Mouse (Mus musculus): ENCODE measurements around the gene Xrra1.
"Not testable (repeated sequence)": the region's sequence is repeated elsewhere in the genome, so short reads cannot be mapped to it uniquely, and the experiment has no call there.

Gene Xrra1

DNA sequence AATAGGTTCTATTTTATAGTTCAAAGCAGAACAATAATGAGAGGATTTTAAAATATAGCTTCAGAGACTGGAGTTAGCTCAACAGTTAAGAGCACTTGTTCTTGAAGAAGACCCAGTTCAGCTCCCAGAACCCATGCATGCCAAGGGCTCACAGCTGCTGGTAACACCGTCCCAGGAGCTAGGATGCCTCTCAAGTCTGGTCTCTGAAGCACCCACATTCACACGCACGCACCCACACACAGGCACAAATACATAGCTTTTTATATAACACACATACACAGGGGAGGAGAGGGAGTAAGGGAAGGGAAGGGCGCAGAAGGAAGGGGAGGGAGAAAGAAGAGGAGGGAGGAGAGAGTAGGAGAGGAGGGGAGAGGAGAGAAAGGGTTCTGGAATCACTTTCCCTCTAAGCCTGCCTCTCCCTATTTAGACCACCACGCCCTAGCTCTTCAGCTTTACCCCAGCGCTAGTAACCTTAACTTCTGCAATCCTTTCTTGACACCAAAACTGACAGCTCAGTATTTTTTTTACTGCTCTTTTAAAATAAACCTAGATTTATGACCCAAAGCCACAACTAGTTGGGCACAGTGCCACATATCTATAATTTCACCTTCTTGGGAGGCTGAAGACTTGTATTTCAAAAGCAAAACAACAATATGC, 94.7 kb downstream of the Xrra1 start:
- DNase-seq (ENCODE audit: low read depth, low spot score), result no peak

DNA sequence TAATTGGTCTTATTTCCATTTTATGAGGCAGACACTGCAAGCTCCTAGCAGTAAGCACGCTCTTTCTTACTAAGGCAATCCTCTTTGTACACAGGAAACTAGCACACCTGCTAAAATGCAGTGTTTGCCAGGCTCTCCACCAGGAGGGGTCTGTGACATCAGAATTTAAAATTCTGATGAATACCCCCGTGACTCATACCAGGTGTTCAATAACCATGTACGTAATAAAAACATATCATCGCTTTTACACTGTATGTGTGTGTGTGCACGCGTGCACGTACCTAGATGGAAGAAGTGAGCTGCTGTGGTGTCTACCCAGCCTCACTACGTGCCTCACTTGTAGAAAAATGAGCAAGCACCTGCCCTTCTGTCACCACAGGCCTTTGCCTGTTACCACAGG, 95.3 kb downstream of the Xrra1 start:
- no peak for DNase-seq (ENCODE audit: low read depth, low spot score)

DNA sequence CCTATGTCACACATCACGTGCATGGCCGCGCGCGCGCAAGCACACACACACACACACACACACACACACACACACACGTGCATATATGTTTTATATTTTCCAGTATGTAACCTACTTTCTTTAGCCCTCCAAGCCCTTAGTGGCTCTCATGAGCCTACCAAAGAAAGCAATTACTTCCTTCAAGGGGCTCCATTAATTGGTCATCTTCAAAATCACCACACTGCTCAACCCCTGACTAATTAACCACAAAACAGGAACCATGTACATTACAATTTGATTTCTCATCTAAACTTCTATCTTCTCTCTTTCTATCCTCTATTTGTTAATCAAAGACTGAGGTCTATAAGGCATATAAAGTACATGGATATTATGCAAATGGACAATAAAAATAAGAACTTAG, 97.2 kb downstream of the Xrra1 start:
- DNase-seq (ENCODE audit: low read depth, low spot score), result peak; percentile 25

DNA sequence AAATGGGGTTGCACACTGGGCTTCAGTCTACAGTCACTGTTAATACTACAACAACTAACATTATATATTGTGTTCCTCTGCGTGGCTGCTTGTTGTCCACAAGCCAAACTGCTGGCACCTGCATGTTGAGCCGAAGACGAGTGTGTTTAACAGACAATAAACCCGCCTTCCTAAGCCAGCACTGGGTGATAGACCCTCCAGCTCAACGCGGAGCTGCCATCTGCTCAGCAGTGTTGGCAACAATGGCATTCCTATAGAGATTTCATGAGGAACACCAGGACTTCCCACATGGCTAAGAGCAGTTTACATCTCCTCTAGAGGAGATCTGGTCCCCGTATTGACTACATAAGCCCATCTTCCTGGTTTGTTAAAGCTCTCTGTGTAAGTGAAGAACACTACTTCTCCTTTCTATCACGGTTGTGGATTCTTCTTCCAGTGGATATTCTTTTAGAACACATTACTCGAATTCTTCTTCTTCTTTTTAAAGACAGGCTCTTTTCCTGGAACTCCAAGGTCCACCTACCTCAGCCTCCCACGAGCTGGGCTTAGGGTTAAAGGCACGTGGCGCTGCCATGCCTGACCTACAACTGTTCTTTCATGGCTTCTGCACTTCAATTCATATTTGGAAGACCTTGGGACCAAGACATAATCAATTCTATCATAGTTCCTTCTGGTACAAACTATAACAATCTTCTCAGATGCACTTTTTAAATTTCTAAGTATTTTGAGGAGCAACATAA, 98.5 kb downstream of the Xrra1 start:
- no peak for DNase-seq (ENCODE audit: low read depth, low spot score)

DNA sequence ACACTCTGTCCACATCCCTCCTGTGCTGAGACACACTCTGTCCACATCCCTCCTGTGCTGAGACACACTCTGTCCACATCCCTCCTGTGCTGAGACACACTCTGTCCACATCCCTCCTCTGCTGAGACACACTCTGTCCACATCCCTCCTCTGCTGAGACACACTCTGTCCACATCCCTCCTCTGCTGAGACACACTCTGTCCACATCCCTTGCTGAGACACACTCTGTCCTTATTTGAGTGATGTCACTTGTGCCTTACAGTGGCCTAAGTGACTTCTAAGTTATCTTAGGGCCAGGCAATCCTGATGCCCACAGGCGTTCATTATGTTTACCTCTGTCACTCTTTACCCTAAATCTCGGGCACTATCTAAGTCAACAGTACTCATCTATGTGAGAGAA, 101.7 kb downstream of the Xrra1 start:
- DNase-seq (ENCODE audit: low read depth, low spot score), result not testable (repeated sequence)

- DNase-seq (ENCODE audit: low read depth, low spot score), result no peak
These were observed 102.6 kb downstream of the Xrra1 start for GRCm38 (mm10) chr7:99961518-99961917.

GRCm38 (mm10) chr7:99962536-99963236, 103.8 kb downstream of the Xrra1 start:
- no peak for DNase-seq (ENCODE audit: low read depth, low spot score)

GRCm38 (mm10) chr7:99963237-99963860, 104.4 kb downstream of the Xrra1 start:
- DNase-seq (ENCODE audit: low read depth, low spot score), result no peak

- no peak for DNase-seq (ENCODE audit: low read depth, low spot score)
These were observed 106.3 kb downstream of the Xrra1 start for GRCm38 (mm10) chr7:99965020-99965841.

DNA sequence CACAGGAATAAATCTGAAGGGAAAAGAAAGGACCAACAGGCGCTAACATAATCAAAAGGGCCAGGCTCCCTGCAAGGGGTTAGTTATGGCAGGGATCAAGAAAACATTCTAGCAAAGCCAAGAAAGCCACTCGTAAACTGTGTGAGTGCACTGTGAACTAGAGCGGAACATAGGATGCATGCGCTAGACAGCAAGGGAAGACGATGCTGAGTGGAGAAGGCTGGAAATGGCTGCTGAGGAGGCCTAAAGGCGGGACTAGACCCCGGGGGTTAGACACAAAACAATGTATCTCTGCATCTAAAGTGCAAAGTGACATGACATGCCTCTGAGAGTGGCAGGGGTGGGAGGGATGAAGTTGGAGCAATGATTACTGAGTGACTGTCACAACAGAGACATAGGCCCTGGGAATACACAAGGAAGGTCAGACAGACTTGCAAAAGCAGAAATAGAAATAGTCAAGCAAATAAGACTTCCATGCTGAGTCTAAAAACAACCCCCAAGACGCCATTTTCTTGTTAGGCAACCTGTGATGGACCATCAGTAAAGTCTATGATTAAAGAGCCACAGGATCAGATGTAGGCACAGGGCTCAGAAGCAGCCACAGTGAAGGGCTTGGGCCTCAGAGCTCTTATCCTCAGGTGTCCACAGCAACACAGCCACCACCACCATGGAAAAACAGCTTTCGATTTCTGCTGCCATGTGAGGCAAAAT, 107.2 kb downstream of the Xrra1 start:
- DNase-seq (ENCODE audit: low read depth, low spot score), result no peak

All from A20 (cell line).